ENCODE assay signal across 19 mouse cellular contexts in the genomic region with DNA sequence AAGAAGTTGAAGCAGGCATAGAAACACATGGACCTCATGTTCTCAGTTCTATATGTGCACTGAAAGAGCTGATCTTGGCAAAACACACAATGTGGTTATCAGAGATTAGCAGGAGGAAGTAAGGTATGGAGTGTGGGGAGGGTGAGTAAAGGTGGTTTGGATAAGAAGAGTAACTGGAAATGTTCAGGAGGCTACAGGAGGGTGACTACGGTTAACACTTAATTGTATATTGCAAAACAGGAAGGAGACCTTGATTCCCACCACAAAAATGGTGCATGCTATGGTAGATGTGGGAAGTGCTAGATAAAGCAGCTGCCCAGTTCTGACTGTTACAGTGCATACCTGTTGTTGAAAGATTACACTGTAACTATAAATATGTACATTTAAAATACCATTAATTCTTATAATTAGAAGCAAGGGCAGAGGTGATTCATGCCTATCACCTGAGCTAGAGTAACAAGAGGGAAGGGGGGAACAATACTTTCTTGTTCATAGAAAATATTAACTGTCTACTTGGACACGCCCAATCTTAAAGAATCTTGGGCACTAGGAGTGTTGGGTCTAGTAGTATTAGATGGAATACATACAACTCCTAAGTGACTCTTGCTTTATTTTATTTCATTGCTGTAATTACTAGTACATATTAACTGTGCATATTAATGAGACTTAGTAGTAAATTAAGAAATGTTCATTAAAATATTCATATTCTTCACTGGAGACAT. TPM values are rescaled to one million over a fixed set of nuclear protein-coding genes. Genes with fewer than 3 reads are reported as not detected.
A peak's percentile ranks its signal among the peaks of the same experiment; 100 is the strongest.
DNase-seq lines count a peak whose midpoint lies in the region; ATAC-seq lines count a peak whose summit lies in the region.
"Had no signal": no experiment of that assay in that cellular context is flagged by ENCODE, and none has a peak within 500 bp of the region (broad histone marks: within the 10 kb centered on the region; RNA-seq: fewer than 3 reads in every experiment).

No protein-coding gene starts in this region.

- peak overlapping the region; percentile 44; the same call in 1 of the 2 replicates for H3K9ac ChIP-seq in liver, embryonic 13.5 days
- no peak overlapping the region for H3K9ac ChIP-seq in stomach, embryonic 15.5 days
- H3K9ac ChIP-seq: midbrain, embryonic 13.5 days had no signal

- ATAC-seq in erythroid progenitor cell, adult 5-6 weeks (replicated peaks; ENCODE audit: low FRiP score, poor library complexity, severe bottlenecking), result peak; percentile 97
- peak; percentile 99 for ATAC-seq in liver, embryonic 13.5 days (ENCODE audit: low read depth)
- peak; percentile 93 for ATAC-seq in stomach, embryonic 15.5 days (ENCODE audit: insufficient read depth, low FRiP score, low read depth)
- ATAC-seq: midbrain, embryonic 13.5 days; Patski had no signal

- H3K27me3 ChIP-seq in liver, embryonic 13.5 days, result no peaks in the 10 kb centered on the region
- H3K27me3 ChIP-seq in stomach, embryonic 15.5 days (replicated peaks), result no peaks in the 10 kb centered on the region
- H3K27me3 ChIP-seq: CH12.LX; midbrain, embryonic 13.5 days; Patski had no signal

- DNase-seq in c-Kit-positive CD71-negative TER-119-negative erythroid progenitor cells, embryonic 14.5 days (ENCODE audit: low read depth), result peak; percentile 37
- DNase-seq in liver, embryonic 13.5 days, result peak; percentile 68
- DNase-seq in embryo, embryonic 11 days, result no peak
- no peak for DNase-seq in lung, postnatal 10 days
- no peak for DNase-seq in adrenal gland, postnatal 25 days
- DNase-seq: cerebellum, adult 2 months; gastrocnemius, postnatal 25 days; kidney, postnatal 14 days; layer of hippocampus, adult 9-11 months; lung, postnatal 36 days; right cerebral cortex, adult 18-20 months had no signal

- H3K9me3 ChIP-seq in liver, embryonic 13.5 days (replicated peaks), result no peaks in the 10 kb centered on the region
- no peaks in the 10 kb centered on the region for H3K9me3 ChIP-seq in stomach, embryonic 15.5 days
- H3K9me3 ChIP-seq: heart, embryonic 10.5 days; hindbrain, embryonic 10.5 days; midbrain, embryonic 13.5 days had no signal

- peaks cover 38% of the 10 kb centered on the region for H3K4me1 ChIP-seq in liver, embryonic 13.5 days (replicated peaks)
- no peaks in the 10 kb centered on the region for H3K4me1 ChIP-seq in stomach, embryonic 15.5 days
- H3K4me1 ChIP-seq: heart, embryonic 10.5 days; hindbrain, embryonic 10.5 days; midbrain, embryonic 13.5 days had no signal

- peak overlapping the region; percentile 1; the same call in 1 of the 2 replicates for H3K4me3 ChIP-seq in liver, embryonic 13.5 days (replicated peaks)
- H3K4me3 ChIP-seq in stomach, embryonic 15.5 days (replicated peaks), result no peak overlapping the region
- H3K4me3 ChIP-seq: heart, embryonic 10.5 days; hindbrain, embryonic 10.5 days; midbrain, embryonic 13.5 days; myocyte had no signal

- peak overlapping the region; percentile 53 for H3K4me2 ChIP-seq in liver, embryonic 13.5 days
- H3K4me2 ChIP-seq in stomach, embryonic 15.5 days, result no peak overlapping the region
- H3K4me2 ChIP-seq: midbrain, embryonic 13.5 days had no signal

- WGBS in liver, embryonic 13.5 days (ENCODE audit: insufficient replicate concordance), result 29% methylated on average over 2 of the region's 2 CpGs
- WGBS in stomach, embryonic 15.5 days, result 76% methylated on average over 2 of the region's 2 CpGs

- peak overlapping the region; percentile 82 for H3K27ac ChIP-seq in liver, embryonic 13.5 days
- H3K27ac ChIP-seq in stomach, embryonic 15.5 days, result no peak overlapping the region
- H3K27ac ChIP-seq: hindbrain, embryonic 10.5 days; midbrain, embryonic 13.5 days had no signal

- H3K36me3 ChIP-seq in liver, embryonic 13.5 days, result peaks cover 53% of the 10 kb centered on the region
- H3K36me3 ChIP-seq in stomach, embryonic 15.5 days, result 0 out of 2 replicates have a peak, but pooled peaks cover 13% of the 10 kb centered on the region

RNA-seq across cellular contexts. Expression of a gene that starts 15.6 kb away (rescaled TPM):
- 53.7 and 79.6 TPM in 2 replicates for total RNA-seq in erythroid progenitor cell, adult 5-6 weeks (2015; ENCODE audit: low replicate concordance)
- 27.4 and 30.8 TPM in 2 replicates for total RNA-seq in erythroid progenitor cell, adult 5-6 weeks (2017; ENCODE audit: low replicate concordance)
- polyA plus RNA-seq in liver, embryonic 13.5 days (2015; fragmentation: Nextera tagmentation; extraction: Ambion mirVana), result 39.5 and 40.6 TPM in 2 replicates
- 53.0 and 53.1 TPM in 2 replicates for polyA plus RNA-seq in stomach, embryonic 15.5 days (2015; fragmentation: Nextera tagmentation; extraction: Ambion mirVana)
- 20.4 and 24.6 TPM in 2 replicates for total RNA-seq in adrenal gland, postnatal 25 days (2021)

RNA-seq across cellular contexts. Expression of a gene that starts 15.7 kb away (rescaled TPM):
- 20.2 and 23.9 TPM in 2 replicates for total RNA-seq in erythroid progenitor cell, adult 5-6 weeks (2015; ENCODE audit: low replicate concordance)
- 16.3 and 17.9 TPM in 2 replicates for total RNA-seq in erythroid progenitor cell, adult 5-6 weeks (2017; ENCODE audit: low replicate concordance)
- 6.2 and 8.7 TPM in 2 replicates for polyA plus RNA-seq in liver, embryonic 13.5 days (2015; fragmentation: Nextera tagmentation; extraction: Ambion mirVana)
- polyA plus RNA-seq in stomach, embryonic 15.5 days (2015; fragmentation: Nextera tagmentation; extraction: Ambion mirVana), result 10.6 and 12.0 TPM in 2 replicates
- 9.9 and 14.3 TPM in 2 replicates for total RNA-seq in adrenal gland, postnatal 25 days (2021)

RNA-seq across cellular contexts. Expression of a gene that starts 58.6 kb away (rescaled TPM):
- 47.2 and 60.4 TPM in 2 replicates for total RNA-seq in erythroid progenitor cell, adult 5-6 weeks (2015; ENCODE audit: low replicate concordance)
- total RNA-seq in erythroid progenitor cell, adult 5-6 weeks (2017; ENCODE audit: low replicate concordance), result 51.8 and 72.5 TPM in 2 replicates
- 4.0 and 5.1 TPM in 2 replicates for polyA plus RNA-seq in liver, embryonic 13.5 days (2015; fragmentation: Nextera tagmentation; extraction: Ambion mirVana)
- polyA plus RNA-seq in stomach, embryonic 15.5 days (2015; fragmentation: Nextera tagmentation; extraction: Ambion mirVana), result 5.2 and 5.4 TPM in 2 replicates
- 16.1 and 19.3 TPM in 2 replicates for total RNA-seq in adrenal gland, postnatal 25 days (2021)

Comparison
In these comparisons a context has a peak if more than half of its experiments do, and no peak if none do; other contexts are left out.
1. DNase-seq: peak in c-Kit-positive CD71-negative TER-119-negative erythroid progenitor cells, embryonic 14.5 days (single experiment) and liver, embryonic 13.5 days (single experiment); none in embryo, embryonic 11 days (single experiment), lung, postnatal 10 days (single experiment) and adrenal gland, postnatal 25 days (single experiment).
2. Peak in every context shown above with its lines, with median percentiles within 50 percentile points of each other: ATAC-seq.